Mouse (Mus musculus): ENCODE results near the gene Afm. TPM values are rescaled to one million over a fixed set of nuclear protein-coding genes. Genes with fewer than 3 reads are reported as not detected.

Afm gene
- polyA plus RNA-seq, 1 experiment: not detected

DNA sequence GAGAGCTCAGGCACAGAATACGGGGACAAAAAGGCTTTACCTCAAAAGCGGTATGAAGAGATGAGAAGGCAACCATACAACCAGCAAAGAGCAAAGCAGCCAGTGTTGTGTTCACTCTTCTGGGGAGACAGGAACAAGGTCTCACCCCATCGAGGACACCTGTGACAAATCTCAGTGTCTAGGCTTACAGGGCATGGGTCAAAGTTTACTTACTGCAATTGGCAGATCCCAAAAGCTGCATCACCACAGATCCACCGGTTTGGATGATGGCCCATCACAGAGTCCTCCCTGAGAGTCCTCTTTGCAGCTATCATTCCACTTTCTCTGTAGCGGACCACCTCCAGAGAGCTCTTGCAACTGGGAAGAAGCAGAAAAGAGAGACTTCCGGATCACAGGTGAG, 3.2 kb upstream of the Afm start:
- no peak for TF ChIP-seq CTCF (IDR thresholded peaks at IDR 0.05; ENCODE audit: borderline replicate concordance, insufficient read depth, low read length)
- TF ChIP-seq POLR2A (IDR thresholded peaks at IDR 0.05; ENCODE audit: low read depth, low read length): no peak
- Histone ChIP-seq H3K4me1 (ENCODE audit: control insufficient read depth, insufficient read depth, low read length) (no peaks in the 10 kb centered on the region), H3K4me3 (ENCODE audit: insufficient read depth, low read length) (no peak overlapping the region), H3K27ac (ENCODE audit: insufficient read depth, low read length) (no peak overlapping the region)

DNA sequence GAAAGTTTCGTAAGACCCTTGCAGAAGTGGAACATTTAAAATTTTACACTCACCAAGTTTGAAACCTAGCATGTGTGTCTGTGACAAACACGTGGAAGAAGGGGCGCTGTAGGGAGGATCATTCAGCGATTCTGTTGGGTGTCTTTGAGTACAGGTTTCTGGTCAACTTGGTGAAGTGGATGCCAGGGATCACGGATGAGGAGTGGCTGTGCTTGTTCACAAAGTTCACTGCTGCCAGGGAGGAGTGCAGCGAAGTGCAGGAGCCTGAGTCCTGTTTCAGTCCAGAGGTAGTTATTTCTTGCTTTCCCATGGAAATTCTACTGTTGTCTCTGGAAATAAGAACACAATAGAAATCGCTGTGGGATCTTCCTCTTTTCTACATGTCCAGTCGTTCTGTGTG, 32.5 kb downstream of the Afm start:
- Histone ChIP-seq H3K4me1 (ENCODE audit: control insufficient read depth, insufficient read depth, low read length) (no peaks in the 10 kb centered on the region), H3K4me3 (ENCODE audit: insufficient read depth, low read length) (no peak overlapping the region), H3K27ac (ENCODE audit: insufficient read depth, low read length) (no peak overlapping the region)
- TF ChIP-seq POLR2A (IDR thresholded peaks at IDR 0.05; ENCODE audit: low read depth, low read length) (no peak), CTCF (IDR thresholded peaks at IDR 0.05; ENCODE audit: borderline replicate concordance, insufficient read depth, low read length) (no peak)

DNA sequence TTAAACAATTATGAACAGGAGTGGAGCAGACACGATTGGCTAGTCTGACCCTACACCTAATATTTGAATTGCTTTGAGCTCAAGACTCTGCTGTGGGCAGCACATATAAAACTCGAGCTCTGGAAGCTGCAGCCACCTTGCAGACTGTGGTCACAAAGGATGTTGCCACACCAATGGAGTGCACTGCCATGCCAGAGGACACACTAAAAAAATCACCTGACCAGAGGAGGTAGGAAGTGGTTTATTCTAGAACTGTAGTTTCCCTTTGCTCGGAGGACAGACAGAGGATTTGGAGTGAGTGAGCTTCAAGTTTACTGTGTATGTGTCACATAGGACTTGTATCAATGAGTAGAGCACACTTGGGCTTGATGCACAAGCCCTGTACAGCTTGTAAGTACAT, 37.3 kb downstream of the Afm start:
- Histone ChIP-seq H3K27ac (ENCODE audit: insufficient read depth, low read length) (no peak overlapping the region), H3K4me3 (ENCODE audit: insufficient read depth, low read length) (no peak overlapping the region), H3K4me1 (ENCODE audit: control insufficient read depth, insufficient read depth, low read length) (no peaks in the 10 kb centered on the region)
- no peak for TF ChIP-seq CTCF (IDR thresholded peaks at IDR 0.05; ENCODE audit: borderline replicate concordance, insufficient read depth, low read length)
- TF ChIP-seq POLR2A (IDR thresholded peaks at IDR 0.05; ENCODE audit: low read depth, low read length): no peak

DNA sequence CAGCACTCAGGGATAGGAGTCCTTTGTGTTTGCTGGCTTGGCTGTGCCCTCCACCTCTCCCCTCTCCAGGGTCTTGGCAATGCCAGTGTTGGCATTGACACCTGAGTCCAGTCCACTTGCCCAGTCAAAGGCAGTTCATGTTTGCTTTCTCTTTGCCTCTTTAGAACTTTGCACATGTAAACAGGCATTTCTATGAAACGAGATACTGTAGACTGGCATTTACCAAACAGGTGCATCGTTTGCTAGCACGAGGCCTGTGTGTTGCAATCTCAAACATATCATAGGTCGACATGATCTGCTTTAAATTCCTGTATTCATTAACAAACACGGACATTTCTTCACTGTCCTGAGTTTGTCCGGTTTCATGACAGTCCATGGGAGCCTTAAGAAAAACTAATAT, 42.0 kb downstream of the Afm start, which contains the start of gene 5830473C10Rik:
5830473C10Rik (plus strand) TSS at position 365 of the 400 bp plus-strand sequence.
- Histone ChIP-seq H3K27ac (ENCODE audit: insufficient read depth, low read length) (no peak within 1 kb of the TSS), H3K4me3 (ENCODE audit: insufficient read depth, low read length) (no peak within 1 kb of the TSS), H3K4me1 (ENCODE audit: control insufficient read depth, insufficient read depth, low read length) (no peaks in the 10 kb centered on the region)
- no peak for TF ChIP-seq POLR2A (IDR thresholded peaks at IDR 0.05; ENCODE audit: low read depth, low read length)

DNA sequence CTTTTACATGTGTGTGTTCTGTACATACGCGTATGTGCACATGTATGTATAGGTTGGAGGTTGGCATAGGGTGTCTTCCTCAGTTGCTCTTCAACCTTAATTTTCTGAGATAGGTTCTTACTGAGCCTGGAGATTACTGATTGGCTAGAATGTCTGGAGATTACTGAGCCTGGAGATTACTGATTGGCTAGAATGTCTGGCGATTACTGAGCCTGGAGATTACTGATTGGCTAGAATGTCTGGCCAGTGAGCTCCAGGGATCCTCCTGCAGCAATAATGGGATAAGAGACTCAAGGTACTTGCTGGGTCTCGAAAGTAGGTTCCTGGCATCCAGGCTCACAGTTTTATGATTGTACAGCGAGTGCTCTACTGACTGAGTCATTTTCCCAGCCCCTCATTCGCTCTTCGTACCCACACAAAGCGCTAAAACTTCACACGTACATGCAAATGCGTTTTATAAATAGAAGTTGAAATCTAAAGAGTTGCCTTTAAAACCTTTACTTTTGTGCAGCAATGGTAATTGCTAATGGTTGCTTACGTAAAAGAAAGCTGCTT, 43.1 kb downstream of the Afm start:
- TF ChIP-seq CTCF (IDR thresholded peaks at IDR 0.05; ENCODE audit: borderline replicate concordance, insufficient read depth, low read length) (no peak), POLR2A (IDR thresholded peaks at IDR 0.05; ENCODE audit: low read depth, low read length) (no peak)
- Histone ChIP-seq H3K4me3 (ENCODE audit: insufficient read depth, low read length) (no peak overlapping the region), H3K4me1 (ENCODE audit: control insufficient read depth, insufficient read depth, low read length) (no peaks in the 10 kb centered on the region), H3K27ac (ENCODE audit: insufficient read depth, low read length) (no peak overlapping the region)

- Histone ChIP-seq H3K4me3 (ENCODE audit: insufficient read depth, low read length) (no peak overlapping the region), H3K4me1 (ENCODE audit: control insufficient read depth, insufficient read depth, low read length) (no peaks in the 10 kb centered on the region)
- no peak for TF ChIP-seq POLR2A (IDR thresholded peaks at IDR 0.05; ENCODE audit: low read depth, low read length)
- no peak for TF ChIP-seq CTCF (IDR thresholded peaks at IDR 0.05; ENCODE audit: borderline replicate concordance, insufficient read depth, low read length)
Measured at GRCm38 (mm10) chr5:90562880-90563279, 44.1 kb downstream of the Afm start.

GRCm38 (mm10) chr5:90564161-90564560, 45.4 kb downstream of the Afm start:
- Histone ChIP-seq H3K4me3 (ENCODE audit: insufficient read depth, low read length) (no peak overlapping the region), H3K4me1 (ENCODE audit: control insufficient read depth, insufficient read depth, low read length) (no peaks in the 10 kb centered on the region), H3K27ac (ENCODE audit: insufficient read depth, low read length) (no peak overlapping the region)
- TF ChIP-seq POLR2A (IDR thresholded peaks at IDR 0.05; ENCODE audit: low read depth, low read length): no peak
- TF ChIP-seq CTCF (IDR thresholded peaks at IDR 0.05; ENCODE audit: borderline replicate concordance, insufficient read depth, low read length): no peak

More at GRCm38 (mm10) chr5:90562880-90563279, 44.1 kb downstream of the Afm start:
- H3K27ac ChIP-seq (ENCODE audit: insufficient read depth, low read length): no peak overlapping the region

- no peak overlapping the region for H3K4me3 ChIP-seq (ENCODE audit: insufficient read depth, low read length)
- TF ChIP-seq CTCF (IDR thresholded peaks at IDR 0.05; ENCODE audit: borderline replicate concordance, insufficient read depth, low read length) (no peak), POLR2A (IDR thresholded peaks at IDR 0.05; ENCODE audit: low read depth, low read length) (no peak)
- no peaks in the 10 kb centered on the region for H3K4me1 ChIP-seq (ENCODE audit: control insufficient read depth, insufficient read depth, low read length)
- no peak overlapping the region for H3K27ac ChIP-seq (ENCODE audit: insufficient read depth, low read length)
Measured at GRCm38 (mm10) chr5:90565205-90565604, 46.5 kb downstream of the Afm start.

GRCm38 (mm10) chr5:90567788-90568187, 49.1 kb downstream of the Afm start:
- Histone ChIP-seq H3K27ac (ENCODE audit: insufficient read depth, low read length) (no peak overlapping the region), H3K4me1 (ENCODE audit: control insufficient read depth, insufficient read depth, low read length) (no peaks in the 10 kb centered on the region), H3K4me3 (ENCODE audit: insufficient read depth, low read length) (no peak overlapping the region)
- TF ChIP-seq POLR2A (IDR thresholded peaks at IDR 0.05; ENCODE audit: low read depth, low read length) (no peak), CTCF (IDR thresholded peaks at IDR 0.05; ENCODE audit: borderline replicate concordance, insufficient read depth, low read length) (no peak)

DNA sequence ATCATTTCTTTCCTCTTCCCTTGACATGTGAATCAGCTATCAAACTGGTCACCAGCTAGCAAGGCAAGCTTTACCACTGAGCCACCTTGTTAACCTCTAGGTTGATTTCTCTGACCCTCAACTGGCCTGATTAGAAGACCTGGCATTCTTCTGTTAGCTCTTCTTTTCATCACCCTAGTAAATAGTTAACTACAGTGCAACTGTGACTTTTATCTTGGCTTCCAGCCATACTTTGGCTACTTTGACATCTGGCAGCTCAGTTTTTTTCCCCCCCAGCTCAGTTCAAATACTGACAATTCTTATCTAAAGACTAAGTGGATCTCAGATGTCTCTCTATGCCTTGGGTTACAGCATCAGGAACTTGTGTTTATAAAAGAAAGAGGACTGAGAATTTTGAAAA, 49.6 kb downstream of the Afm start:
- TF ChIP-seq CTCF (IDR thresholded peaks at IDR 0.05; ENCODE audit: borderline replicate concordance, insufficient read depth, low read length) (no peak), POLR2A (IDR thresholded peaks at IDR 0.05; ENCODE audit: low read depth, low read length) (no peak)
- no peak overlapping the region for H3K4me3 ChIP-seq (ENCODE audit: insufficient read depth, low read length)
- H3K4me1 ChIP-seq (ENCODE audit: control insufficient read depth, insufficient read depth, low read length): no peaks in the 10 kb centered on the region
- H3K27ac ChIP-seq (ENCODE audit: insufficient read depth, low read length): no peak overlapping the region

GRCm38 (mm10) chr5:90571216-90571615, 52.5 kb downstream of the Afm start:
- TF ChIP-seq CTCF (IDR thresholded peaks at IDR 0.05; ENCODE audit: borderline replicate concordance, insufficient read depth, low read length) (no peak), POLR2A (IDR thresholded peaks at IDR 0.05; ENCODE audit: low read depth, low read length) (no peak)
- no peak overlapping the region for H3K27ac ChIP-seq (ENCODE audit: insufficient read depth, low read length)
- H3K4me1 ChIP-seq (ENCODE audit: control insufficient read depth, insufficient read depth, low read length): no peaks in the 10 kb centered on the region
- H3K4me3 ChIP-seq (ENCODE audit: insufficient read depth, low read length): no peak overlapping the region

Data from embryonic fibroblast, embryonic 13.5 days (primary cell).